Mouse (Mus musculus) adrenal gland, postnatal 4 days (tissue): ENCODE results near the gene Ifnar2. TPM values are rescaled to one million over a fixed set of nuclear protein-coding genes. Genes with fewer than 3 reads are reported as not detected.

Source experiments
- DNase-seq, 2 experiments: peaks; one replicate each; pipeline ENCODE4 v3.0.0; 2021 to 2022; ENCODE audit warnings: low spot score in 2 of 2, mixed read lengths in 2 of 2
- total RNA-seq, 2 experiments: library from RNA; stranded (reverse); gene quantifications; 2 replicates each; pipeline ENCODE4 v1.2.3; 2021

Gene Ifnar2
- total RNA-seq, 2 experiments from 2014 or later = 68.7 to 72.6 TPM

- DNase-seq = no peak
These were observed 14.0 kb downstream of the Ifnar2 start for GRCm38 (mm10) chr16:91386419-91387120.

GRCm38 (mm10) chr16:91387121-91387486, 14.5 kb downstream of the Ifnar2 start:
- no peak for DNase-seq

- DNase-seq = no peak
These were observed 17.5 kb downstream of the Ifnar2 start for GRCm38 (mm10) chr16:91390100-91390499.

- no peak for DNase-seq
These were observed 18.8 kb downstream of the Ifnar2 start, which contains the start of gene Gm21970 for GRCm38 (mm10) chr16:91391421-91391820. Gene Gm21970 (plus strand): TSS chr16:91391721.

- DNase-seq = no peak
These were observed 22.3 kb downstream of the Ifnar2 start for GRCm38 (mm10) chr16:91394826-91395410.

GRCm38 (mm10) chr16:91395633-91396392, 23.2 kb downstream of the Ifnar2 start:
- no peak for DNase-seq

- no peak for DNase-seq
These were observed 24.4 kb downstream of the Ifnar2 start for GRCm38 (mm10) chr16:91396844-91397537.

GRCm38 (mm10) chr16:91398030-91398429, 25.4 kb downstream of the Ifnar2 start:
- DNase-seq = no peak

- no peak for DNase-seq
These were observed 26.4 kb downstream of the Ifnar2 start for GRCm38 (mm10) chr16:91398944-91399343.

- no peak for DNase-seq
These were observed 29.1 kb downstream of the Ifnar2 start for GRCm38 (mm10) chr16:91401569-91402165.

- DNase-seq = no peak
These were observed 31.2 kb downstream of the Ifnar2 start for GRCm38 (mm10) chr16:91403784-91404183.

- DNase-seq = no peak
These were observed 31.6 kb downstream of the Ifnar2 start for GRCm38 (mm10) chr16:91404187-91404586.

GRCm38 (mm10) chr16:91404828-91405577, 32.4 kb downstream of the Ifnar2 start:
- no peak for DNase-seq

GRCm38 (mm10) chr16:91405640-91406584, 33.3 kb downstream of the Ifnar2 start, which contains the start of gene Il10rb:
Gene Il10rb (plus strand): TSS chr16:91406164.
- peak; percentile 54 to 59 for DNase-seq

- DNase-seq = no peak
These were observed 34.1 kb downstream of the Ifnar2 start for GRCm38 (mm10) chr16:91406585-91407220.

- DNase-seq = no peak
These were observed 40.7 kb downstream of the Ifnar2 start for GRCm38 (mm10) chr16:91413102-91413844.

GRCm38 (mm10) chr16:91415391-91416189, 43.0 kb downstream of the Ifnar2 start:
- DNase-seq = no peak
